Mouse (Mus musculus) spleen, adult 2 months (tissue): Measurements from ENCODE around the gene Trp53.

Experiments used
- CTCF ChIP-seq: fragments of 200-500 bp; IDR thresholded peaks from 2 replicates; pipeline ENCODE4 v1.5.1; 2011; ENCODE audit warnings: mild to moderate bottlenecking, inconsistent platforms; ENCODE audit not compliant: insufficient read depth, insufficient read length, insufficient replicate concordance; ENCODE audit errors: extremely low read depth
- POLR2A ChIP-seq: fragments of 200-500 bp; IDR thresholded peaks from 2 replicates; pipeline ENCODE4 v1.6.1; 2011; ENCODE audit warnings: low read depth, low read length, inconsistent platforms

DNA sequence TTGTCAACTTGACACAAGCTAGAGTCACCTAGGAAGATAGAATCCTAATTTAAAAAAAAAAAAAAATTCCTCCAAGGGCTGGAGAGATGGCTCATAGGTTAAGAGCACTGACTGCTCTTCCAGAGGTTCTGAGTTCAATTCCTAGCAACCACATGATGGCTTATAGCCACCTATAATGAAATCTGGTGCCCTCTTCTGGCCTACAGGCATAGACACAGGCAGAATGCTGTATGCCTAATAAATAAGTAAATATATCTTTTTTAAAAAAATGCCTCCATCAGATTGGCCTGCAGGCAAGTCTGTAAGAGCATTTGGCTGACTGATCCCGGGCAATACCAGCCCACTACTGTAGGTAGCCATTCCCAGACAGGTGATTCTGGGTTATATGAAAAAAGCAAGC is 45.2 kb upstream of the Trp53 start:
- TF ChIP-seq CTCF (no peak), POLR2A (no peak)
